Mouse (Mus musculus) B cell, adult 2 months (primary cell): ENCODE results near the gene Rgl1.
"Not testable (repeated sequence)": the region's sequence is repeated elsewhere in the genome, so short reads cannot be mapped to it uniquely, and the experiment has no call there.

Source experiments
- DNase-seq, 2 experiments: peaks; one replicate each; pipeline ENCODE4 v3.0.0; 2022

Rgl1 gene

DNA sequence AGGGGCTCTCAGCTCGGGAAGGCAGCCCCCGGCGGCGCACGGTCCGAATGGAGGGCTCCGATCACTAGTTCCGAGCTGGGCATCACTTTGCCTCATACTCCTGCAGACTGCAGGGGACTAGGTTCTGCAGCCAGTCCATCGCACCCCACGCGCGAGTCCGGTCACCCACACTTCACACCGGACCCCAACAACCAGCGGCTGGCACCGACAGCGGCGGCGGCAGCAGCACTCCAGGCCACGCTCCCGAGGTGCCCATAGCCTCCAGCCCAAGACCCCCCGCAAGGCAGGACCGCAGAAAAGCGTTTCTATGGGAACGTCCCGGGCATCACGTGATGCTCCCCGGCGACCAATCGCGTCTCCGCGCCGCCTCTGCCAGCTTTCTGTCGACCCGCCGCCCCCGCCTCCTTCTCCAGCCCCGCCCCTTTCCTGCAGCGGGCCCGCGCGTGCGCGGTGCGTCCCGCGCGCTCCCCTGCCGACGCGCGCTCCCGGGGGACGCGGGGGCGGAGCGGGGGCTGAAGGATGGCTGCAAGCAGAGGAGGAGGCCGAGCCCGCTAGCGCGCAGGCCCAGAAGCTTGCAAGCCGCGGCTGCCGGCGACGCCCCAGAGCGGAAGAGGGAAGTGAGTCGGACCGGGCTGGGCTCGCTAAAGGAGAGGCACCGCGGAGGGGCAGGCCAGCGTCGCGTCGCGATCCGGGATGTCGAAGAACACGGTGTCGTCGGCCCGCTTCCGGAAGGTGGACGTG lies at the start of gene Rgl1, which contains the start of gene Arpc5:
Rgl1 (minus strand) TSS at position 320 of the 741 bp plus-strand sequence.
Arpc5 (plus strand) TSS at position 511 of the 741 bp plus-strand sequence.
- peak; percentile 98 to 99 for DNase-seq

DNA sequence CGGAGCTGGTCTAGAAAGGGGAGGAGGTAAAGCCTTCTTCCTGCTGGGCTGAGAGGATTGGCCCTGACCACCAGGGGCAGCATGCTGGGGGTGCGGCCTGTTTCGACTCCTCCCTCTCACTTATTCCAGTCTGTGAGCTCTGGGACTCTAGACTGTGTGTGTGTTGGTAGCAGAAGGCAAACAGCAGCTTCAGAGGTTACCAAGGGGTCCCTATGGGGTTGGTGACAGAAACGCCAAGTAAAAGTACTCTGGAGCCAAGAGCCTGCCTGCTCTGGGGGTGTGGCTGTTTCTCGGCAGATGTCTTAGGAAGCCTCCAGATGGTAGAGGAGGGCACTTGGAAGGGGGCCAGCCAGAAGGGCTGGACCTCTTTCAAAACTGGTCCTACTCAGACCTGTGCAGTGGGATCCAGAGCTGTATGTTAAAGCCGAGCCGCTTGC lies 49.1 kb upstream of the Rgl1 start:
- DNase-seq = peak; percentile 64 to 69

DNA sequence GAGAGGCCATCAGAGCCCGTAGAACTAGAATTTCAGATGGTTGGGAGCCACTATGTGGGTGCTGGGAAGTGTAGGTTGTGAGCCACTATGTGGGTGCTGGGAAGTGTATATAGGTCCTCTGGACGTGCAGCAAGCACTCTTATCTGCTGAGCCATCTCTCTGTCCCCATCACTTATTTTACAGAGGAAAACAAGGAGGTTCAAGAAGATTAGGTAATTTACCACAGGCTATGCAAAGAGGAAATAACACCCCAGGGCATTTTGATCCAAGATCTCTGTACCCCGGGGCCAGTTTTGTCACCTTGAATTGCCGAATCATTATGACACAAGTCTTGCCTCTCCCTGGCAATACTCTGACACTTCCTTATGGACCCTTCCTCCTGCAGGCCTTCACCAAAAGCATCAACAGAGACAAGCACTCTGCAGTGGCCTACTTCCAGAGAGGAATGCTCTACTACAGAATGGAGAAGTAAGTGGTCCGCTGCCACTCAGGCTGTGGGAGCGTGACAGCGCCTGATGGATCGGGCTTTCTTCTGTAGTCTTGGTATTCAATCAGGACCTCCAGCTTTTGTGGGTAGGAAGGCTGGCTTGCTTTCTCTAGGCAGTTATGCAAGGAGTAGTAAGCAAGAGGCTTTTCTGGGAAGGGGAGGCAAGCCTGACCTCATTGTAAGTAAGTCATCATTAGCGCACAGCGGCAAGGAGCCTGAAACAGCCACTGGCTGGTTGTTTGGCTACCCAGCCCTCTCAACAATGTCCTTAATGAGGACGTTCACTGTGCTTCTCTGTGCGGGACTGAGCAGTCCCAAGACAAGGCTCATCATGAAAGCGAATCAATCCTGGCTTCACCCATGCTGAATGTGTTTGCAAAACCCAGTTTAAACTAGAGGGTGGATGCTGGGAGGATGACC lies 44.6 kb upstream of the Rgl1 start:
- DNase-seq = no peak

DNA sequence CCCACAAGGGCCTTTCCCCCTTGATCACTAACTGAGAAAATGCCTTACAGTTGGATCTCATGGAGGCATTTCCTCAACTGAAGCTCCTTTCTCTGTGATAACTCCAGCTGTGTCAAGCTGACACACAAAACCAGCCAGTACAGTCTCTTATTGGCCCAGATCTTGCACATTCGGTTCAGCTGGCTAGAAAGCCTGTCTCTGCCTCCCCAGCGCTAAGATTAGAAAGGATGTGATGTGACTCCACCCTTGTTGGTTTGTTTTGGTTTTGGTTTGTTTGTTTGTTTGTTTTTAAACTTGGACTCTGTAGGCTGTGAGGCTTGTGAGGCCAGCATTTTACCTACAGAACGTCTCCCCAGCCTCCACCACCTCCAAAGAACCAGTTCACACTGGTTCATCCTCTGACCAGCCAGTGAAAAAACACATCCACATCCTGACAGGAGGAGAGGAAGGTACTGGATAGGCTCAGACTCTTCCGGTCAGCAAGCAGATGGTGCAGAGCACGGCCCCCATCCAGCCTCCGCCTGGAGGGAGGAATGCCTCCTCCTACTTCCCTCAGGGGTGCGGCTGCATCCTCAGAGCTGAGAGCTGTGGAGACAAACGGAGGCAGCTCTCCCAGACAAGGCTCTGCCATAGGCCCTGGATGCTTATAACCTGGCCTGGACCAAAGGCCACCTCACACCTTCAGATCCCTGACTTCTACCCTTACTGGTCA lies 43.5 kb upstream of the Rgl1 start:
- no peak for DNase-seq

DNA sequence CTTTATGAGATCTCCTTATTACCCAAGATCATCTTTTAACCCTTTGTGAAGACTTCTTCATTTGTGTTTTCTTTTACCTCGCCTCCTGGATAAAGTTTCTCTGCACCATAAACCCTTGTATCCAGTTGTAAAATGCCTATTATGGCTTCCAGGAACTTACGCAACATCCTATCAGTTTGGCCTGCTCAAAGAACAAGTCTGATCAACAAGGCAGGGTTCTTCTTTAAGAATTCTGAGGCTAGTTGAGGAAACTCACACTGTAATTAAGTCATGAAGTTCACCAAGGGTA lies 42.2 kb upstream of the Rgl1 start:
- no peak for DNase-seq

DNA sequence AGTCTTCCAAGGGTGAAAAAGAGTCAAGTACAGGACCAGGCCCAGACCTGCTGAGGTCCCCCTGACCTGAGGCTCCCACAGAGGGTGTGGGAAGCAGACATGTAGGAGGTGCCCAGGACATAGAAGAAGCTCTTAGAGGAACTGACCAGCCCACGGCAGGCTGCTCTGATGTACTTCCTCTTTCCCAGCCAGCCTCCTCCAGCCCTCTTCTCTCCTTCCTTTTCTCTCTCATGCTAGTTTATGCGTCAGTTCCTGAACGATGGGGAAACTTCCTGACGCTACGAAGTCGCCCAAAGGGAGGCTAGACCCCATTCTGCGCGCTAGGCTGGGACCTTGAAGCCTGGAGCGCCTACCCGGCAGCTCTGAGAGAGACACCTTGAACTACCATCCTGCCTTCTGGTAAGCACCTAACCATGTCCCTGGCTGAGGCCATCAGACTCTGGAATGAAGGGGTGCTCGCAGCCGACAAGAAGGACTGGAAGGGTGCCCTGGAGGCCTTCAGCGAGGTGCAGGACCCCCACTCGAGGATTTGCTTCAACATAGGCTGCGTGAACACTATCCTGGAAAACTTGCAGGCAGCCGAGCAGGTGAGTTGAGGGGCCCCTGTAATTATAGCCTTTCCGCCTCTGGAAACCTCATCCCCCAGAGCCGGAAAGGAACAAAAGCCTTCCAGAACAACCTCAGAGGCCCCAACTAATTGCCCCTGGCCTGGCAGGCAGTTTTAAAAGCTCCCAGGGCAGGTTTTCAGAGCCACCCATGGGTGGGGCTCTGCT lies 41.7 kb upstream of the Rgl1 start:
- DNase-seq = peak; percentile 64 to 65

DNA sequence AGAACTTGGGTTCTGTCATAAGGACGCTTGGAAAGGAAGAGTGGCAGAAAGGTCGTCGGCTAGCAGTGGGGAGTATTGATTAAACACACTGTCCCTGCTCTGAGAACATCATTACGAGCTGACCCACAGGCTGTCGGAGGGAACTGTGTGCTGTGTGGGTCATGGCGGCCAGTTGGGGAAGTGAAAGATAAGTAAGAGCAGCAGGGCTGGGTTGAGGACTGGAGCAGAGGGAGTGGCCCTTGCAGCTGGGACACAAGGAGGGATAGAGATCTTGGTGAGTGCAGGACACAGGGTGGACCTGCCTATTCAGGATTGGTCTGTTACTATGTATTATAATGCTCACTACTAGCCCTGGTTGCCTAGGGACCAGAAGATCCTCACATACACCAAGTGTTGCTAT lies 38.8 kb upstream of the Rgl1 start:
- no peak for DNase-seq

DNA sequence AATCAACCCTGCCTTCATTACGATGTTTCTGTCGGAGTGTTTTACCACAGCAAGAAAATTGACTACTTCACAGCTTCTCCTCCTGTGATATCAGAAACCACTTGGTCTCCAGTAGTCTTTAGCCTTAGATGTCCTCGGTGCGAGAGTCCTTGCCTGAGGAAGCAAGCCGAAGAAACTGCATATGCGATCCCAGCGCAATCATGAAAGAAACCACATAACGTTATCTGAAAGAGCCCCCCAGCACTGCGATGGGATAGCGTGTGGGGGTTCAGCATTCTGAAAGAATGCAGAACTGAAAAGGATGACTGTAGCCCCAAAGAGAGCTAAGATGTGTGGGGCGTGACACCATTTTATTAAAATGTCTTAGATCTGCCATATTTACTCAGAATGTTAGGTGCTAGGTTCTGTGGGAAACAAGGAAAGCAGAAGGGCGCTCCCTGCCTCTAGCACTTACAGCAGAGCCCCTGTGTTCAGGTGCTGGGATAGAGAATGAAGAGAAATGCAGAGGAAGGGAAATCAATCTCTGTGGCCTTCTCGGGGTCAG lies 34.6 kb upstream of the Rgl1 start:
- no peak for DNase-seq

DNA sequence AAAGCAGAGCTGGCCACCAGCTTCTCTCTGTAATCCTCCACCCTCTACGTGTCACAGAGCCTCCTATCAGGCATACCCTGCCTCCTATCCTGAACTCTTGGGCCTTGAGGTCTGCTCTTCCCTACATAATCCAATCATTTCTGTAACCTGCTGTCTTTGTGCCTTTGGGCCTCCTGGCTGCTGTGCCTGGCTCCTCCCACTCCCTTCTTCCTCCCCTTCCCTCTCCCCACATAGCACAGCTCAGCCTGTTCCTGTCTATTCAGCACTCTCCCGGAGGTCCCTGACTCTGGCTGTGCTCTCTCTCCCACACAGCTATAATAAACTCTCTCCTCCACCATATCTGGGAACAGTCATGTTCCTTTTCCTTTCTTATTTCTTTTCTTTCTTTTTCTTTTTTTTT lies 33.7 kb upstream of the Rgl1 start, which contains the start of gene Ncf2:
Ncf2 (plus strand) TSS at position 298 of the 400 bp plus-strand sequence.
- no peak for DNase-seq

DNA sequence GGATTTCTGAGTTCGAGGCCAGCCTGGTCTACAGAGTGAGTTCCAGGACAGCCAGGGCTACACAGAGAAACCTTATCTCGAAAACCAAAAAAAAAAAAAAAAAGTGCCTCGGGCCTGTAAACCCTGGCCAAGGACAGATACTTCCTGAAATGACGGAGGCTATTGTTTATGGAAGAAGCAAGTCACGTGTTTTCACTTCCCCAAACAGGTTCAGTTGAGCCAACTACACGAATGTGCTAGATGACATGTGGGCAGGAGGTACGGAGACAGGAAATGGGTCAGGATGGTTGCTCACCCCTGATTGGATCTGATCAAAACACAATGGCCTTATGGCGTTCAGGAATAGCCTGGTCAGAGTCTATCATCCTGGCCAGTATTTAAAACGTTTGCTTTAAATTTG lies 32.0 kb upstream of the Rgl1 start:
- DNase-seq = peak; percentile 53 to 60

DNA sequence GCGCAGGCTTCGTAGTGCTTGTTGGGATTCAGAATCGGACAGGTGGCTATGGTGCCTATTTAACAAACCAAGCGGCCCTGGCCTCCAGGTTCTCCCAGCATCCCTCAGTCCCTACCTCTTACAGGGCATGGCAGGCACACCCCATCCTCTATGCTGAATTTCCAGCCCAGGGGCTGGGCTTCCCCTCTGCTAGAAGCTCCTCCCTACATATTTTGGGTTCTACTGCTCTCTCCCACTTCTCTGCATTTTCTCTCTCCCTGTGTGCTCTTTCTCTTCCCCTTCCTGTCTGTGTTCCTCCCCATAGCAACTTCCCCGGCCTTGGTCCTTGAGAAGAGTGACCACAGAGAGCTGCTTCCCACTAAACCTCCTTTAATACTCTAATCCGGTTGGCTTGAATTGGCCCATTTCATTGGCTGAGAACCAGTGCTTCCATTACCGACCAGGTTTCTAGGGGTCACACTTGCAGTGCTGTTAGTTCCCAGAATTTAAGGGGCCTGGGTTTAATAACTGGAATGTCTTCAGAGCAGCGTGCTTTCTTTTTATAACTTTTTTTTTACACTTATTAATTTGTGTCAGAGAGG lies 30.6 kb upstream of the Rgl1 start:
- DNase-seq = no peak

DNA sequence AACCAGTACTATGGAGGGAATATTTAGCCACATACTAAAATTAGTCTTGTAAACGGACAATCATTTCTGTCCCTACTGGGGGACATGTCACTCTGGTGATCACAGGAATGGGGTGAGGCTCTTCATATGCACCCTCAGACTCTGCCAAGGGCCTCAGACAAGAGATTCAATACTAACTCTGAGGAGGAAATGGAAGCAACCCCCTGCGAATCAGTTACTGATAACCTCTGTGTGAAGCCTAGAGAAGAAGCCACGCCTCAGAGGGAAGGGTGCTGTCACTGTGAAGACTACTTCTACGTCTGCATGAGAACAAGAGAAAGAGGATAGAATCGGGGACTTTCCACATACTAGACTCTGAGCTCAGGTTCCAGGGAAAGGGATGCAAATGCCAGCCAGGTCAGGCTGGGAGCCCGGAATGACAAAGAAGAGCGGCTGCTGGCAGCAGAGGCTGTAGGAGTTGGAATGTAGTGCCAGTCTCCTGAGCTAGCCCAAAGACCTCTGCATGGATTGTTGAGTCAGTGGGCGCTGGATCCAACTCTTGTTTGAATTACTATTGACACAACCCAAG lies 29.6 kb upstream of the Rgl1 start:
- DNase-seq = no peak

DNA sequence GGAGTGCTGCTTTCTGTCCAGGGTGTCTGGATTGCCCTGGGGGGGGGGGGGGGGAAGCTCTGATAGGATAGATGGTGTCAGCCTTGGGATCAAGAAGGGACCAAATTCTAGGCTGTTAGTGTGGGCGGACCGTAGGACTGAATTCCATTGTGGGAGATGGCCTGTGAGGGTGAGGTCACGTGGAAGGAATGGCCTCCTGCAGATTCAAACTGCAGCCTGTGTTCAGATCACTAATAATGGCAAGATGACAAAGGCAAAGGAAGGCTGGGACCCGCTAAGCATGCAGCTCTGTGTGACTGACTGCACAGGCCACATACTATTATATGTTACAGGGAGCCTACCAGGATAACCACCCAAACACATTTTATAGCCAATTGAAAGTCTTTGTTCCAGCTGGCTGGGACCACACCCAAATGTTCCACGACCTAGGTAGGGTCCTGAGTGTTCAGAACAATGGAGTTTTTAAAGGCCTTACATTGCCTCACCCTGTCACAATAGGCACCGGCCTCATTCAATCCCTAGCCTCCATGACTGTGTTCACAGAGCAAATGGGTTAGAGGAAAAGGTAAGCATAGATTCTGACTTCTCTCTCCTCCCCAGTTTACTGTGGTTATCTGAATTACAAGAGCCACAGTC lies 27.5 kb upstream of the Rgl1 start:
- DNase-seq = no peak

DNA sequence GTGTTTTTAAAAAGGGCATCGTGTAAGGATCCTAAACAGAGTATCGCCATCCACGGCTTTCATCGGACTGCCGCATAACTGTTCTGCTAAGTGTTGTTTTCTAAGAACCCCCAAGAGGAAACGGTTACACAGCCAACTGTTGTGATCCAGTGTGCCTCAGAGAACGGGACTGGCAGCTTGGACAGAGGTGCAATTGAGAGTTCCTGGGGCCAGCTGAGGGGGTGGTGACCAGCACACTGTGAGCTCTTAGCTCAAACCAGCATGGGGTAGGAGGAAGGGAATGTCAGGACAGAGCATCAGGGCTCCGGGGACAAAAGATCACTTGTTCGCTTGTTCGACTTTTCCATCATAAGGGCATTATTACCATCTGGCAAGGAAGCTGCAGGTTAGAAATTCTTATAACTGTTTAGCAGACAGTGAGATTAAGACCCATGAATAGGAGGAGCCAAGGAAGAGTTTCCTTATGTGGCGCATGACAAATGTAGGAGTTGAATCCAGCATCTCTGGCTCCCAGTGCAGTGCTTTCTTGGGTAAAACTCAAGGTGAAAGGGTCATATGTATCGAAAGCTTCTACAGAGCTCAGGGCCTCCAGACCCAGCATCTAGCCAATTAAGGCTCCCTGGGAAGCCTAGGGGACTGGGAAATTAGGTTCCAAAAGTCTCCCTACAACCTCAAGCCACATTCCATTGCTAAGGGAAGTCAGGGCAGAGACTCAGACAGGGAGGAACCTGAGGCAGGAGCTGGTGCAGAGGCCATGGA lies 26.8 kb upstream of the Rgl1 start:
- DNase-seq = no peak

DNA sequence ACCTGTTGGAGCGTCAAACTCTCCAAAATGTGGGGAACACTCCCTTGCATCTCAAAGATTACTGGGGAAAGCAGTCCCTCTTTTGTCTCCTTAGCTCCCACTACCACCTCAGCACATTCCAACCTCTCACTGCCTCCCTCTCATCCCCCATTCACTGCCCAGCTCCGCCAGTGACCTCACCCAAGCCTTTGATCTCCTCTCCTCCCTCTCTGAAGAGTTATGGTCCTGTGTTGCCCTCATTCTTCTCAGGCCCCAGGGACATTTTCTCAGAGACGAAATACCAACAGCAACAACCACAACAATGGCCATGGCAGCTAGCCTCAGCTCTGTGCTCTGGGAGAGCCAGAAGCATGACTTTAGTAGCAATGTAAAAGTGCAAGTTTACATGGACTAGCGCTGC lies 25.1 kb upstream of the Rgl1 start:
- DNase-seq = no peak

DNA sequence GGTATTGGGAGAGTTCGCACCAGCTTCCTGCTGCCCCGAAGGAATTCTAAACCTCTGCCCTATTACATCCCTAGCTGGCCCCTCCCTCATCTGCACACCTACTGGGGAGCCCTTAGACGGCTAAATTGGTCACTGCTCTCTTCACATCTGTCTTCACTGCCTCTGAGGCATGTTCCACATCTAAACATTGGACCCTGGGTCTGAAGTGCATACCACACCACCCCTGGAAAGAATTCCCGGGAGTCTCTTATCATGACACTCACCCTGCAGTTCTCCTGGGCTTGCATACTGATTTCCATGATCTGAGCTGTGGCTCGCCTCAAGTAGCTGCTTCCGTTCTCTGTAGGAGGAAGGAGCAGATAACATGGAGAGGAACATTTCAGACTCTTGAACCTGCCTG lies 24.7 kb upstream of the Rgl1 start:
- DNase-seq = no peak

DNA sequence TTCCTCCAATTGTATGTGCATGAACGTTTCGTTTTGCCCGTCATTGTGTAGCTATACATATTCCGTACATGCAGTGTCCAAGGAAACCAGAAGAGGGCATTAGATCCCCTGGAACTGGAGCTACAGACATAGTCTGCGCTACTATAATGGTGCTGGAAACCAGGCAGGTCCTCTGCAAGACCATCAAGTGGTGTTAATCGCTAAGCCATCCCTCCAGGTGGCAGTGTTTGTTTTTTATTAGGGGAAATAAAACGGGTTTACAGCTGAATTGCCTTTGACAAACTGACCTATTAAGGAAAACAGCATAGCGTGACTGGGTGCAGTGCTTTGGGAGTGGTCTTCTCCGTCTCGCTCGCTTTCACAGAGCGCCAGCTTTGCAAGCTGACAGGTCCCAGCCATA lies 24.1 kb upstream of the Rgl1 start:
- DNase-seq = peak; percentile 72 to 75

DNA sequence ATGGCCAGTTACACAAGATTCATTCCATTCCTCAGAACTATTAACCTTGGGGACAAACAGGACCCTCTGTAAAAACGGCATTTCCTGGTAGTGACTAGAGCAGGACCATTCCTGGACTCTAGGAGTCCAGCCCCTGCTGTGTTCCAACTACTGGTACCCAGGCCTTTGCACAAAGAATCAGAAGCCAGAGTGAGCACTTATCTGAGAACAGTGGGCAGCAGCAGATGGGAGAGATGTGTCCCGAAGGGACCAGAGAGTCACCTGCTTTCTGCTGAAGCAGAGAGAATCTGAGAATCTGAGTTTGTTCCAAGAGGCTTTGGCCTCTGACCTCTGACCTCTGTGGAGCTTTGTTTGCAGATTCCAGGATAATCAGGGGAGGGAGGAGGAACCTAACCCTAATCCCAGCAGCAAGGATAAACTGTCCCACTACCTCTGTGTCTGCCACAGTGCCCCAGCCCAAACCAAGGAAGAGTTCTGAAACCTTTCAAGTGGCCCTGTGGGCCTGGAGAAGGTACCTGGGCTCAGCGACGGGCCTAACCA lies 22.0 kb upstream of the Rgl1 start:
- DNase-seq = no peak

DNA sequence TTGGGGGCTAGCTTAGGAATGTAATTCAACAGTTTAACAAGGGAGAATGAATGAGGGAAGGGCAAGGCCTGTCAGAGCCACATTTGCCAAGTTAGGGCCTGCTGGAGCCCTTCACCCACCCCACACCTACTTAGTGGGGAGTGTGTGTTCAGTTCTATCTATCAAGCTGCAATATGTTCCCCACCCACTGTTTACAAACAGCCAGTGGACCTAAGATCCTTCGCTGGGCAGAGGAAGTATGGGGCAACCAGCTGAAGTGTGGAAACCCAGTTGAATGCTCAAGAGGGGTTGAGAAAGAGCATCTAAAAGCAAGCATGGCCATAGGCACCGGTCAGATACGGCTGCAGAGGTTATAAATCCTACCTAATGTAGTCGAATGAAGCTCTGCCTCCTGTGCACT lies 20.8 kb upstream of the Rgl1 start:
- no peak for DNase-seq

DNA sequence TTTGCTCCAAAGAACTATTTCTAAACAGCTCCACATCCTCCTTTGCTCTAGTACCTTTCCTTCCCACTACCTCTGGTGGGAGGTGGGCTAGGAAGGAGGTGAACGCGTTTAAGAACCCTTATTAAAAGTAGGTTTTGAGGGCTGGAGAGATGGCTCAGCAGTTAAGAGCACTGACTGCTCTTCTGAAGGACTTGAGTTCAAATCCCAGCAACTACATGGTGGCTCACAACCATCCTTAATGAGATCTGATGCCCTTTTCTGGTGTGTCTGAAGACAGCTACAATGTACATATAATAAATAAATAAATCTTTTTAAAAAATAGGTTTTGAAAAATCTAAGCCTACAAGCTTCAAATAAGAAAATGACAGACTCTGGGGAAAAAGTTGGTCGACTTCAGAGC lies 19.3 kb upstream of the Rgl1 start:
- DNase-seq = not testable (repeated sequence)
